Mouse (Mus musculus): ENCODE data around the gene Pcdh7. TPM values are rescaled to one million over a fixed set of nuclear protein-coding genes. Genes with fewer than 3 reads are reported as not detected.
"Not testable (repeated sequence)": the region's sequence is repeated elsewhere in the genome, so short reads cannot be mapped to it uniquely, and the experiment has no call there.

The Pcdh7 gene
- total RNA-seq, 2 experiments from 2014 or later, result 8.7 to 8.8 TPM

- DNase-seq, result no peak
Observed at GRCm38 (mm10) chr5:58118930-58119611, 401.3 kb downstream of the Pcdh7 start.

DNA sequence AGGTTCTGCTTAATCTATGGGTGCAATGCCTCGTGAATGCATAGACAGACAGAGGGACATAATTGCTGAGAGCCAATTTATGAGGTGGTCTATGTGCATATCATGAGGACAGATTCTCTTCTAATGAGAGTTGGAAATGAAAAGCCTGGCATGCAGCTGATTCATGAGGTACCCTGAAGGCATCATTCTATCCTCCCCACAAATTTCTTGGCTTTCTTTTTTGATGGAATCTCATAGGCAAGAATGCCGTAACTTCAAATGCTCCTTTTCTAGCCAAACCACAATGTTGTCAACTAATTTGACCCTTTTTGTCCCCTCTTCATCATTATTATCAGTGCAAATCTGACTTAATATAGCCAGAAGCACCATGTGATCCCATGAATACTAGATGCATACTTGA, 426.1 kb downstream of the Pcdh7 start:
- DNase-seq, result no peak

DNA sequence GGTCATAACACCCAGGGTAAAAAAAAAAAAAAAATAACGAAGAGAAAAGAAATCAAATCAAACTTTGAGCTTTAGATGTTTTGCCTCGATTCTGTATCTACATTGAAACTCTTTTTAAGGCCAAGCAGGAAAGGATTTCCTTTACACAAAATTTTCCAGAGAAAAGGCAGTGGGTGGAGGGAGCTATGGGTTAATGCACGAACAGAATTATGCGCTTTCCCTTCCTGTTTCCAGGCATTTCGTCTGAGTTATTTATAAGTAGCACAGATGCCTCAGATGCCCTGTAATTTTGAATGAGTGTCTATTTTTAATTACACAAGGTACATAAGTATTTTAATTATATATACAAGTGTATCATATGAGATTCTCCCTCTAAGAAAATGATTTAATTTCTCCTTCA, 436.2 kb downstream of the Pcdh7 start:
- DNase-seq, result no peak

DNA sequence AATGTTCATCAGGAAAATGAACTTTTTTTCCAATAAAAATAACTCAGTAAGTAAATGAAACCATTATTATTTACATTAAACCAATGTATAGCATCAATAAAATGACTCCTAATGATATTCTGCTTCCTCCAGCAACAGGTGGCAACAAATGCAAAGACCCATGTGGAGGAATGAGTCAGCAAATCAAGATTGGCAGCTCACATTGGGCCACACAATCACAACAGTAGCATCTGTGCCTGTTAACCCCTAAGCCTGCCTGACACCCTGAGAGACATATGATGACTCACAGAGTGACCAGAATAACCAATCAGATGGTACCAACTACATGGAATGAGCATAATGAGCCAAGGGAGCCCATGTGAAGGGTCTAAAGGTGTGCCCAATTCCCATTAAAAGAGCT, 454.5 kb downstream of the Pcdh7 start:
- no peak for DNase-seq

DNA sequence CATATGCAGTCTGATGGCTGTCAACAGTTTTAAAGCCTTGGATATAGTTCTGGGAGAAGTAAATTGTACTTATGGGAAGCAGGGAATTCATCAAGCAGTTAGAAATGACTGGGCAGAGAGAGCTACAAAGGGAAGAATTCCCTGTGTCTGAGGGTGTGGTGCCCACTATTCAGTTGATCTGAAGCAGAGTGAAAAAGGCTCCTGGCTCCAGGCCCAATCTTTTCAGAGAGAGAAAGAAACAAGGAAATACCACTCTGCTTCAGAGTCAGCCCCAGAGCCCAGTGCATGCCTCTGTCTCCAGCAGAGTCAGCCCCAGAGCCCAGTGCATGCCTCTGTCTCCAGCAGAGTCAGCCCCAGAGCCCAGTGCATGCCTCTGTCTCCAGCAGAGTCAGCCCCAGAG, 456.6 kb downstream of the Pcdh7 start:
- not testable (repeated sequence) for DNase-seq

DNA sequence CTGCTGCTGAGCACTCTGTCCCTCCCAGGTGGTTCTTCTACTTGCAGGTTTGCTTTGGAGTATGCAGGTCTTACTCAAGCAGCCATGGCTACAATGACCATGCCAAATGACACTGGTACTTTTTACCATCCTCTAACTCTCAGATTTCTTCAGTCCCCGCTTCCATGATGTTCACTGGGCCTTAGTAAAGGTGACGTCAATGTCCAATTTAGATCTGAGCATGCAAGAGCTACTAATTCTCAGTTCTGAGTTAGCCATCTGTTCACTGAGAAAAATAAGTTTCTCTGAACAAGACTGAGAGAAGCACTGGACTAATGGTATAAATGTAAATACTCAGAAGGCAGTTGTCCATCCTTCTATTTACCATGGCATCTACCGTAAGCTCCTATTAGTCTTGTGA, 457.8 kb downstream of the Pcdh7 start:
- DNase-seq, result no peak

Measured in adrenal gland, postnatal 10 days (tissue).